15 mouse cellular contexts compared by ENCODE assay signal in the genomic region with DNA sequence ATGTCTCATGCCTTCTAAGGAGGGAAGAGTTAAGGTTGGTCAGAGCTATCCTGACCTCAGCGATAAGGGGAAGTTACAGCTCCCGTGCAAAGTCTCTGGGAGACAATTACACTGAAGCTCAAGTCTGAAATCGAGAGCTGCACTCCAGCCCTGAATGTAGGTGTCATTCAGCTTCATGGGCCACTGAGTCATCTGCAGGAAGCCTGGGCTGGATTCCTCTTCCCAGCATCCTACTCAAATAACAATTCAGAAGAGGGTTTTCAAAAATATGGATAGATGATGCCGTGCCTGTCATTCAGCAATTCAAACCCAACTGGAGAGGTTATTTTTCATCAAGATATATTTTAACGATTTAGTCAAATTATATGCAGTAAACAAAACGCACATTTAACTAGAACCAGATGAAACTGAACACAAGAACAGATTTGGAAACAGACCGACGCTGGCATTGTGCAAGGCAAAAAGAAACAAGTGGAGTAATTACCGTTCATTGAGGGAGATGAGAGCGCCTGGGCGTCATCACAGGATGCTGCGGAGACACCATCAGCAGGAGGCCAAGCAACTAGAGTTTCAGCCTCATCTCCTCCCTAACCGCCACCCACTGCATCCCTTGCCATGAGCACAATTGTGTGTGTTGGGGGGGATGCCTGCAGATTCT. TPM values are rescaled to one million over a fixed set of nuclear protein-coding genes. Genes with fewer than 3 reads are reported as not detected.
A peak's percentile ranks its signal among the peaks of the same experiment; 100 is the strongest.
DNase-seq lines count a peak whose midpoint lies in the region; ATAC-seq lines count a peak whose summit lies in the region.
"Had no signal": no experiment of that assay in that cellular context is flagged by ENCODE, and none has a peak within 500 bp of the region (broad histone marks: within the 10 kb centered on the region; RNA-seq: fewer than 3 reads in every experiment).

No protein-coding gene starts in this region.

- H3K36me3 ChIP-seq in embryonic facial prominence, embryonic 14.5 days (ENCODE audit: control insufficient read depth, insufficient read depth, low read length): no peaks in the 10 kb centered on the region
- H3K36me3 ChIP-seq in embryonic facial prominence, embryonic 10.5 days (replicated peaks): no peaks in the 10 kb centered on the region
- H3K36me3 ChIP-seq in liver, embryonic 11.5 days (ENCODE audit: control insufficient read depth, insufficient read depth, low read length): no peaks in the 10 kb centered on the region
- H3K36me3 ChIP-seq: heart, embryonic 12.5 days; hindbrain, embryonic 13.5 days; liver, embryonic 15.5 days had no signal

- H3K4me2 ChIP-seq in embryonic facial prominence, embryonic 14.5 days (ENCODE audit: low read depth, low read length): no peak overlapping the region
- H3K4me2 ChIP-seq in liver, embryonic 11.5 days: no peak overlapping the region
- H3K4me2 ChIP-seq: heart, embryonic 12.5 days; hindbrain, embryonic 13.5 days; liver, embryonic 15.5 days had no signal

- H3K9me3 ChIP-seq in embryonic facial prominence, embryonic 14.5 days (ENCODE audit: control insufficient read depth, low read length): 0 out of 2 replicates have a peak, but pooled peaks cover 5% of the 10 kb centered on the region
- H3K9me3 ChIP-seq in embryonic facial prominence, embryonic 10.5 days: no peaks in the 10 kb centered on the region
- no peaks in the 10 kb centered on the region for H3K9me3 ChIP-seq in liver, embryonic 11.5 days (ENCODE audit: control insufficient read depth, low read length)
- H3K9me3 ChIP-seq: hindbrain, embryonic 13.5 days; liver, embryonic 15.5 days had no signal

- no peak for ATAC-seq in embryonic facial prominence, embryonic 14.5 days (ENCODE audit: low read depth)
- no peak for ATAC-seq in liver, embryonic 11.5 days (replicated peaks; ENCODE audit: low FRiP score)

- no peaks in the 10 kb centered on the region for H3K4me1 ChIP-seq in embryonic facial prominence, embryonic 14.5 days (ENCODE audit: control insufficient read depth, insufficient read depth, low read length)
- peaks cover 2% of the 10 kb centered on the region; the same call in 1 of the 2 replicates for H3K4me1 ChIP-seq in embryonic facial prominence, embryonic 10.5 days
- no peaks in the 10 kb centered on the region for H3K4me1 ChIP-seq in liver, embryonic 11.5 days (replicated peaks; ENCODE audit: control insufficient read depth, insufficient read depth, low read length)
- H3K4me1 ChIP-seq: heart, embryonic 12.5 days; hindbrain, embryonic 13.5 days; liver, embryonic 15.5 days had no signal

- H3K9ac ChIP-seq in embryonic facial prominence, embryonic 14.5 days (ENCODE audit: low read depth, low read length): no peak overlapping the region
- no peak overlapping the region for H3K9ac ChIP-seq in liver, embryonic 11.5 days (ENCODE audit: low read depth, low read length)
- H3K9ac ChIP-seq: heart, embryonic 12.5 days; hindbrain, embryonic 13.5 days; liver, embryonic 15.5 days had no signal

- H3K27ac ChIP-seq in embryonic facial prominence, embryonic 14.5 days (replicated peaks; ENCODE audit: low read depth, low read length): no peak overlapping the region
- H3K27ac ChIP-seq in embryonic facial prominence, embryonic 10.5 days (replicated peaks): no peak overlapping the region
- H3K27ac ChIP-seq in liver, embryonic 11.5 days (ENCODE audit: low read depth, low read length): no peak overlapping the region
- H3K27ac ChIP-seq: hindbrain, embryonic 13.5 days; liver, embryonic 15.5 days had no signal

- peak; percentile 48 for DNase-seq in embryonic facial prominence, embryonic 14.5 days (ENCODE audit: low spot score)
- no peak for DNase-seq in embryonic facial prominence, embryonic 10.5 days (ENCODE audit: low spot score)
- peak; percentile 87 for DNase-seq in brain, adult 2 months (ENCODE audit: low read depth, low spot score)
- DNase-seq in layer of hippocampus, adult 9-11 months: peak; percentile 83
- peak; percentile 65 to 67 for DNase-seq in right cerebral cortex, adult 2 months (ENCODE audit: low spot score in 2 of 2)
- DNase-seq in heart, postnatal 10 days: no peak
- DNase-seq in embryo, embryonic 11 days: no peak
- no peak for DNase-seq in liver, embryonic 11.5 days (ENCODE audit: low spot score)
- DNase-seq: adrenal gland, postnatal 25 days; cerebellum, adult 2 months; kidney, adult 8-10 months had no signal

- WGBS in embryonic facial prominence, embryonic 14.5 days: 46% methylated on average over 13 of the region's 13 CpGs
- WGBS in embryonic facial prominence, embryonic 10.5 days: 66% methylated on average over 13 of the region's 13 CpGs
- 66% methylated on average over 13 of the region's 13 CpGs for WGBS in liver, embryonic 11.5 days

- intact Hi-C loops in heart, postnatal 10 days (cut with DNase I): no loop called here

- no peaks in the 10 kb centered on the region for H3K27me3 ChIP-seq in embryonic facial prominence, embryonic 14.5 days (replicated peaks; ENCODE audit: control insufficient read depth, insufficient read depth, low read length)
- H3K27me3 ChIP-seq in embryonic facial prominence, embryonic 10.5 days (replicated peaks; ENCODE audit: low read depth, poor library complexity, severe bottlenecking): no peaks in the 10 kb centered on the region
- H3K27me3 ChIP-seq in liver, embryonic 11.5 days (replicated peaks; ENCODE audit: control insufficient read depth, insufficient read depth, low read length): no peaks in the 10 kb centered on the region
- H3K27me3 ChIP-seq: heart, embryonic 12.5 days; liver, embryonic 15.5 days had no signal

- H3K4me3 ChIP-seq in embryonic facial prominence, embryonic 14.5 days (ENCODE audit: low read depth, low read length): no peak overlapping the region
- H3K4me3 ChIP-seq in embryonic facial prominence, embryonic 10.5 days: no peak overlapping the region
- no peak overlapping the region for H3K4me3 ChIP-seq in liver, embryonic 11.5 days (ENCODE audit: low read depth, low read length)
- H3K4me3 ChIP-seq: heart, embryonic 12.5 days; hindbrain, embryonic 13.5 days; liver, embryonic 15.5 days had no signal

RNA-seq across cellular contexts. Expression of a gene that starts 57.8 kb away (rescaled TPM):
- 0.41 and 1.6 TPM in 2 replicates for polyA plus RNA-seq in embryonic facial prominence, embryonic 14.5 days (2014; fragmentation: Nextera tagmentation; extraction: Ambion mirVana)
- polyA plus RNA-seq in embryonic facial prominence, embryonic 10.5 days (2016; fragmentation: Nextera tagmentation; extraction: Ambion mirVana): 0.20 and 0.51 TPM in 2 replicates
- total RNA-seq in heart, postnatal 10 days (2021): under 1 TPM in 1 of 2 experiments, not detected in 1; 0.31 TPM
- not detected in 2 replicates for polyA plus RNA-seq in liver, embryonic 11.5 days (2014; fragmentation: Nextera tagmentation; extraction: Ambion mirVana)
- total RNA-seq: neutrophil, adult 5-6 weeks had no signal
- polyA plus RNA-seq: liver, embryonic 15.5 days had no signal

Comparison
In these comparisons a context has a peak if more than half of its experiments do, and no peak if none do; other contexts are left out.
1. DNase-seq: peak in embryonic facial prominence, embryonic 14.5 days (single experiment), brain, adult 2 months (single experiment), layer of hippocampus, adult 9-11 months (single experiment) and right cerebral cortex, adult 2 months (2 of 2); none in embryonic facial prominence, embryonic 10.5 days (single experiment), heart, postnatal 10 days (0 of 2), embryo, embryonic 11 days (single experiment) and liver, embryonic 11.5 days (single experiment).